Mouse (Mus musculus) liver, postnatal 0 days (tissue): ENCODE results near the gene Dact3. TPM values are rescaled to one million over a fixed set of nuclear protein-coding genes. Genes with fewer than 3 reads are reported as not detected.

Experiments
- ATAC-seq: fragments of 200-750 bp; cut with Nextera tagmentation; 2 replicates; pipeline ENCODE4 v1.8.0; 2017; ENCODE audit warnings: mild to moderate bottlenecking, moderate library complexity
- DNase-seq: peaks from one replicate; pipeline ENCODE4 v3.0.0-alpha.2; 2016
- H3K27ac ChIP-seq: fragments of 300-500 bp; sonication (generic); 2 replicates; pipeline ENCODE4 v1.5.1; 2014; ENCODE audit warnings: antibody characterized with exemption, moderate library complexity, mild to moderate bottlenecking, low read depth
- H3K27me3 ChIP-seq: fragments of 300-500 bp; sonication (generic); 2 replicates; pipeline ENCODE4 v1.6.1; 2014; ENCODE audit warnings: low read length, control low read depth, mixed read lengths; ENCODE audit not compliant: insufficient read depth
- H3K36me3 ChIP-seq: fragments of 300-500 bp; sonication (generic); replicated peaks from 2 replicates; pipeline ENCODE4 v1.6.1; 2014; ENCODE audit warnings: mild to moderate bottlenecking, control low read depth, low read length, moderate library complexity, mixed read lengths; ENCODE audit not compliant: insufficient read depth
- H3K4me1 ChIP-seq: fragments of 300-500 bp; sonication (generic); 2 replicates; pipeline ENCODE4 v1.6.1; 2014; ENCODE audit warnings: antibody characterized with exemption, mild to moderate bottlenecking, control low read depth; ENCODE audit not compliant: insufficient read depth
- H3K4me2 ChIP-seq: fragments of 300-500 bp; sonication (generic); 2 replicates; pipeline ENCODE4 v1.6.1; 2014; ENCODE audit warnings: low read depth, mild to moderate bottlenecking, low read length, moderate library complexity, mixed read lengths
- H3K4me3 ChIP-seq: fragments of 300-500 bp; sonication (generic); 2 replicates; pipeline ENCODE4 v1.5.1; 2014; ENCODE audit warnings: low read depth, low read length
- H3K9ac ChIP-seq: fragments of 300-500 bp; sonication (generic); replicated peaks from 2 replicates; pipeline ENCODE4 v1.6.1; 2014; ENCODE audit warnings: mild to moderate bottlenecking, moderate library complexity
- H3K9me3 ChIP-seq: fragments of 300-500 bp; sonication (generic); 2 replicates; pipeline ENCODE4 v1.6.1; 2016; ENCODE audit warnings: mild to moderate bottlenecking, control low read depth, low read length, mixed read lengths
- CTCF ChIP-seq: sonication (generic); IDR thresholded peaks from 2 replicates; pipeline ENCODE4 v1.5.1; 2016; ENCODE audit warnings: antibody characterized with exemption, low read depth
- EP300 ChIP-seq: IDR thresholded peaks from 2 replicates; pipeline ENCODE4 v1.6.1; 2016; ENCODE audit warnings: antibody characterized with exemption, low read depth, mild to moderate bottlenecking
- WGBS: fragments of 180-500 bp; shearing (Covaris S2); extraction: QIAGEN DNeasy Blood & Tissue Kit; methylation state at CpG from one replicate; pipeline ENCODE4 v1.1.7; 2014; ENCODE audit not compliant: insufficient replicate concordance; 5-methylcytosine and 5-hydroxymethylcytosine counted together
- polyA plus RNA-seq: library from polyadenylated mRNA; unstranded; fragments of >200 nt; fragmentation: Nextera tagmentation; extraction: Ambion mirVana; gene quantifications from 2 replicates; pipeline ENCODE4 v1.2.1, GENCODE M21; 2015

Gene Dact3
- polyA plus RNA-seq, 1 experiment from 2014 or later: 0.09 TPM

GRCm38 (mm10) chr7:16848579-16848978 is 26.5 kb upstream of the Dact3 start:
- WGBS: 47% methylated on average over 17 of the region's 17 CpGs
- H3K27ac ChIP-seq: no peak overlapping the region
- DNase-seq (peak; percentile 60), ATAC-seq (no peak)
- no peaks in the 10 kb centered on the region for H3K27me3 ChIP-seq
- peaks cover 32% of the 10 kb centered on the region for H3K36me3 ChIP-seq
- no peak overlapping the region for H3K9ac ChIP-seq
- H3K9me3 ChIP-seq: no peaks in the 10 kb centered on the region
- H3K4me2 ChIP-seq: no peak overlapping the region
- TF ChIP-seq EP300: no peak
- peak; percentile 70 for TF ChIP-seq CTCF
- peaks cover 19% of the 10 kb centered on the region for H3K4me1 ChIP-seq
- H3K4me3 ChIP-seq: no peak overlapping the region

- H3K27me3 ChIP-seq: no peaks in the 10 kb centered on the region
- peaks cover 56% of the 10 kb centered on the region for H3K36me3 ChIP-seq
- no peak overlapping the region for H3K27ac ChIP-seq
- TF ChIP-seq EP300 (no peak), CTCF (no peak)
- ATAC-seq (no peak), DNase-seq (no peak)
- no peak overlapping the region for H3K4me2 ChIP-seq
- no peaks in the 10 kb centered on the region for H3K4me1 ChIP-seq
- H3K9ac ChIP-seq: no peak overlapping the region
- H3K9me3 ChIP-seq: no peaks in the 10 kb centered on the region
- H3K4me3 ChIP-seq: no peak overlapping the region
- WGBS: 62% methylated on average over 4 of the region's 4 CpGs
These were observed 23.5 kb upstream of the Dact3 start for GRCm38 (mm10) chr7:16851636-16852035.

- Histone ChIP-seq H3K36me3 (peaks cover 58% of the 10 kb centered on the region), H3K27ac (no peak overlapping the region), H3K4me1 (no peaks in the 10 kb centered on the region), H3K9me3 (no peaks in the 10 kb centered on the region), H3K27me3 (no peaks in the 10 kb centered on the region), H3K4me2 (no peak overlapping the region), H3K9ac (no peak overlapping the region), H3K4me3 (no peak overlapping the region)
- no peak for DNase-seq
- WGBS: 81% methylated on average over 14 of the region's 14 CpGs
- TF ChIP-seq EP300: no peak
- TF ChIP-seq CTCF: no peak
- ATAC-seq: no peak
These were observed 21.8 kb upstream of the Dact3 start for GRCm38 (mm10) chr7:16853302-16853831.

- DNase-seq: peak; percentile 64
- H3K4me1 ChIP-seq: no peaks in the 10 kb centered on the region
- H3K27me3 ChIP-seq: no peaks in the 10 kb centered on the region
- H3K9ac ChIP-seq: no peak overlapping the region
- no peak overlapping the region for H3K4me3 ChIP-seq
- no peaks in the 10 kb centered on the region for H3K9me3 ChIP-seq
- WGBS: 38% methylated on average over 17 of the region's 17 CpGs
- no peak for ATAC-seq
- H3K36me3 ChIP-seq: peaks cover 41% of the 10 kb centered on the region
- no peak overlapping the region for H3K4me2 ChIP-seq
- TF ChIP-seq CTCF (peak; percentile 81), EP300 (no peak)
- no peak overlapping the region for H3K27ac ChIP-seq
These were observed 16.8 kb upstream of the Dact3 start for GRCm38 (mm10) chr7:16858336-16858735.

GRCm38 (mm10) chr7:16859902-16860651 is 15.0 kb upstream of the Dact3 start:
- Histone ChIP-seq H3K36me3 (peaks cover 28% of the 10 kb centered on the region), H3K9ac (no peak overlapping the region), H3K4me2 (no peak overlapping the region), H3K27me3 (no peaks in the 10 kb centered on the region), H3K9me3 (no peaks in the 10 kb centered on the region), H3K4me3 (no peak overlapping the region), H3K4me1 (no peaks in the 10 kb centered on the region), H3K27ac (no peak overlapping the region)
- ATAC-seq: no peak
- TF ChIP-seq EP300 (no peak), CTCF (peak; percentile 81)
- peak; percentile 67 for DNase-seq
- 36% methylated on average over 5 of the region's 5 CpGs for WGBS

- H3K4me1 ChIP-seq: peaks cover 4% of the 10 kb centered on the region; the same call in 1 of the 2 replicates
- 52% methylated on average over 3 of the region's 3 CpGs for WGBS
- no peaks in the 10 kb centered on the region for H3K27me3 ChIP-seq
- DNase-seq (no peak), ATAC-seq (0 out of 2 replicates have a peak, but pooled peaks have one; percentile 32)
- H3K27ac ChIP-seq: no peak overlapping the region
- peaks cover 27% of the 10 kb centered on the region for H3K36me3 ChIP-seq
- H3K4me2 ChIP-seq: no peak overlapping the region
- H3K9ac ChIP-seq: 0 out of 2 replicates have a peak overlapping the region, but pooled peaks have one; percentile 4
- TF ChIP-seq CTCF: no peak
- no peak for TF ChIP-seq EP300
- no peak overlapping the region for H3K4me3 ChIP-seq
- no peaks in the 10 kb centered on the region for H3K9me3 ChIP-seq
These were observed 7.6 kb upstream of the Dact3 start for GRCm38 (mm10) chr7:16867488-16867887.
